Mouse (Mus musculus): Measurements from ENCODE around the gene Akap5.
A peak's percentile ranks its signal among the peaks of the same experiment; 100 is the strongest.

Gene Akap5

GRCm38 (mm10) chr12:76324679-76325431, at the start of gene Akap5:
Gene Akap5 (plus strand): TSS chr12:76324891.
- peak; percentile 57 for DNase-seq (ENCODE audit: low read depth, low spot score)

DNA sequence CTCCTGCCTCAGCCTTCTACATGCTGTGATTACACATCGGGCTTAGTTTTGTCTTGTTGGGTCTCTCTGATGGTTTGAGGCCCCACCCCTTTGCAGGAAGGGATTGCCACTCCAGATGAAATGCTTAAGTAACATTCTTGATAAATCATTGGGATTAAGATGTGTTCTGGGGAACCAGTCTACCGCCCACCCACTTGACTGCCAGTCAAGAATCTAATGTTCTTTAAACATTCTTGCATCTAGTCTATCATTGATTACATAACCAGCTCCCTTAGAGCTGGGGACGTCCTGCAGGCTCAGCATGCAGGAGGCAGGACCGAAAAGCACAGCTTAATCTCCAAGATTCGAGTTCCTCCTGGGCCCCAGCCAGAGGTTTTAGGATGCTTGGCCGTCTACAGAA, 46.5 kb upstream of the Akap5 start:
- DNase-seq (ENCODE audit: low read depth, low spot score), result no peak

- DNase-seq (ENCODE audit: low read depth, low spot score), result no peak
Measured at GRCm38 (mm10) chr12:76280556-76280955, 44.1 kb upstream of the Akap5 start.

GRCm38 (mm10) chr12:76281111-76281660, 43.5 kb upstream of the Akap5 start:
- no peak for DNase-seq (ENCODE audit: low read depth, low spot score)

GRCm38 (mm10) chr12:76282132-76282531, 42.6 kb upstream of the Akap5 start:
- no peak for DNase-seq (ENCODE audit: low read depth, low spot score)

DNA sequence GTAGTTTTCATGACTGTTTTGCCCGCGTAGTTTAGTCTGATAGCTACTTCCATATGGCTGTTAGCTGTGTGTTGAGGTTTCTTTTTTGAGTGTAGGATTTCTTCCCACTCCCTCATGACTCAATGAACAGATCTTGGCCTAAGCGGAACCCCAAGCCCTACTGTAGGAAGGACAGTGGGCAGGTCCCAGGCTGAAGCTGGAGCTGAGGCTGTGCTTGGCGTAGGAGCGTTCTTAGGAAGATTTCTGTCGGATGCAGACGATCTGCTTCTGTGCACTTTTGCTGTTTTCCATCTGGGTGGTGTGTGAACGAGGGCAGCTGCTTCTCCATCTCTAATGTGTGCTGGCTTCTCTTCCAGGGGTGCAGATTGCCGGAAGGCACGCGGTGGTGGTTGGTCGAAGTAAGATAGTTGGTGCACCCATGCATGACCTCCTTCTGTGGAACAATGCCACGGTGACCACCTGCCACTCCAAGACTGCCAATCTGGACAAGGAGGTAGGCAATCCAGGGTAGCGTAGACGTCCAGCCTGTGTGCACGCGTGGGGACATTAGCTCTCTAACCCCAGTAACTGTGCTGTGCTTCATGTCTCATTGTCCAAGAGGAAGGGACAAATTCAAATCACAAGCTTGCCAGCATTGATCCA, 42.0 kb upstream of the Akap5 start:
- no peak for DNase-seq (ENCODE audit: low read depth, low spot score)

DNA sequence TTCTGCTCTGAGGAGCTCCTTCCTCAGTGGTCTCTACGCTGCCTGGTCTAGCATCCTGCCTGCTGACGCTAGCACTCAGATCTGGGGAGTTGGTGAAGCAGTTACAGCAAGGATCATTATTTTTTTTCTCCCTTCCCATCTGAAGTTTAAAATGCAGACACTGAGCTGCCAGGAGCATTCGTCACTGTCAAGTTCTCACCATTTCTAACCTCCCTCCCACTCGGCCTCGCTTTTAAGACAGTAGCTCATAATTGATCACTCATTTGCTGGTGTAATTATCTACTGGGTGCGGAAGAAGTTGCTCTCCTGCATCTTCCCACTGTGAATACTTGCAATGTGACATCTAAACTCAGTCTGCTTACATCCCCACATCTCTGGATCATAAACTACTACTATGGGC, 39.3 kb upstream of the Akap5 start:
- DNase-seq (ENCODE audit: low read depth, low spot score), result no peak

GRCm38 (mm10) chr12:76287986-76288385, 36.7 kb upstream of the Akap5 start:
- DNase-seq (ENCODE audit: low read depth, low spot score), result no peak

DNA sequence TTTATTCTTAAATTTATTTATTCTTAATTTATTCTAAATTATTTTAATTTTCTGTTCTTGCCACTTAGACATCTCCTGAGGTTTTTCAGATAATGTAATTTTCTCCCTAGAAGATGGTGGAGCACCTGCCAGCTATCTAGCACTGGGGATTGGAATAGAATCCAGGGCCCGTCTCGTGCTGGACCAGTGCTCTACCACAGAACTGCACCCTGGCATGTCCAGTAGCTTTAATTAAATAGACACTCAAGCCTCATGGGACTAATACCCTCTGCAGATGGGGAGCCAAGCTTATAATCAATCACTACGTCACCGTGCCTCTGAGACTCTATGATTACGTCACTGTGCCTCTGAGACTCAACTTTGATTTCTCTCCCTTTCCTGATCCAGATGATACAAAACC, 36.2 kb upstream of the Akap5 start:
- DNase-seq (ENCODE audit: low read depth, low spot score), result no peak

GRCm38 (mm10) chr12:76289428-76289827, 35.3 kb upstream of the Akap5 start:
- DNase-seq (ENCODE audit: low read depth, low spot score), result no peak

- no peak for DNase-seq (ENCODE audit: low read depth, low spot score)
Measured at GRCm38 (mm10) chr12:76290271-76290670, 34.4 kb upstream of the Akap5 start.

DNA sequence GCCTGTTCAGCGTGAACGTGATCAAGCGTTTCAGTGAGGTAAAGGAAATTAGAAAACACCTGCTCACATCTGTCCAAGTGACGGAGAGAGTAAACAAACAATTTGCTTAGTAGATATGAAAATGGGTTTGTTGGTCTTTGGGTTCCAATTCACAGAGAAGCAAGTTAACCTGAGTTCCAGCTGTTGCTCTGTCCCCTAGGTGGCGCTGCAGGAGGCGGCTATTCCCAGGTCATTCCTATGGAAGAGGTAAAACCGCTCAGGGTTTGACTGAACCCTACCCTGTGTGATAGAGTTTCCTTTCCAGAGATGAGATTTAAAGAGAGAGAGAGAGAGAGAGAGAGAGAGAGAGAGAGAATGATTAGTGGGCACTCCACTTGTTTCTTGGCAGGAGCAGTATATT, 31.5 kb upstream of the Akap5 start:
- DNase-seq (ENCODE audit: low read depth, low spot score), result peak; percentile 34

DNA sequence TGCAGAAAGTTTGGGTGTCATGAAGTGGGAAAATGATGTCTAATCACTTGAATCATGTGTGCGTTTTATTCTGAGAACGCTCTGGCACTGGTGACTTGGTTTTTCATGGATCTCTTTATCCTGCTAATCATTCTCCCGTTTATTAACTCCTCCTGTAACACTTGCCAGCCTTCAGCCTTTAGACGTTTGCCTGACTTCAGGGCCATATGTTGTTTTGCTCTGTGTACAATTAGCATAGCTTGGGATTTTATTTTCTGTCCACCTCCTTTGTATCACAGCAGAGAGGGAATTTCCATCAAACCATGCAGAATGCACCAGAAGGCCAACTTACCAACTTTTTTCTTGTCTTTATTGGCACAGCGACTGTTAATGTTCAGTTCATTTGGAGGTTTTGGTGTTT, 26.9 kb upstream of the Akap5 start:
- no peak for DNase-seq (ENCODE audit: low read depth, low spot score)

DNA sequence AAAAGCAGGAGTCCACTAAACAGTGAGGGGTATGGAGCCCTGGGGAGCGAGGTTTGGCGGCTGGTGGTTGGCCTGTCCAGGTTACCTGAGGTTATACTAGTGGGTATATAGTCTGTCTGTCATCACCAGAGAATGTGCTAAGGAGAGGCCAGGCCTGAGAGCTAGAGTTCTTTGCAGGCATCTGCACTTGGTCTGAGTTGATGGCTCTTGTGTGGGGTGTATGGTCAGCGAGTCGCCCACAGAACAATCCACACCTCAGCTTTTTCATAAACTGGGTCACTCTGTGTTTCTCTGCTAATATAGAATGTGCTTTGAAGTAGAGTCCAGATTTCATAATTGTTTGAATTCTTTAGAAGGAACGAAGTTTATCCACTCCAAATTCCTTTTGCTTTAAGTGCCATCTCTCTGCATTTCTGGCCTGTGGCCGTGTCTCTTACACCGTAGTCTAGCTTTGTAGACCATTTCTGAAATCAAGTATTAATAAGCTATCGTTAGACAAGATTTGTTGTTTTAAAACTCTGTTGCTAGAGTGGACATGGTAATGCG, 25.3 kb upstream of the Akap5 start:
- no peak for DNase-seq (ENCODE audit: low read depth, low spot score)

DNA sequence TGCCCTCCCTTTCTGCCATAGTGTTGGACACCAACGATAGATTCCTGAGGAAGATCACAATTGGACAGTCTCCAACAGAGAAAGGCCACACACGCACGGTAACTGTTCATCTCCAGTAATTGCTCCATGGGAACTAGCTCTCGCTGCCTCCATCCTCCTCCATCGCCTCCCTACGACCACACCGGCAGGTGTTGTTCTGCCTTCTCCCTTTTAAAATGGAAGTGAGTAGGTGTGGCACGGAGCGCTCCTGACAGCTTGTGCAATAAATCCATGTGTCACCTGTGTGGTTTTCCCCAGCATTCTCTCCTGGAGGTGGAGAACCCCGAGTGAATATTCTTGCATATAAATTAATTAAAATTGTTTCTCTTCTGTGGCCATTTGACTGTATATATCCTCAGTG, 24.3 kb upstream of the Akap5 start:
- no peak for DNase-seq (ENCODE audit: low read depth, low spot score)

DNA sequence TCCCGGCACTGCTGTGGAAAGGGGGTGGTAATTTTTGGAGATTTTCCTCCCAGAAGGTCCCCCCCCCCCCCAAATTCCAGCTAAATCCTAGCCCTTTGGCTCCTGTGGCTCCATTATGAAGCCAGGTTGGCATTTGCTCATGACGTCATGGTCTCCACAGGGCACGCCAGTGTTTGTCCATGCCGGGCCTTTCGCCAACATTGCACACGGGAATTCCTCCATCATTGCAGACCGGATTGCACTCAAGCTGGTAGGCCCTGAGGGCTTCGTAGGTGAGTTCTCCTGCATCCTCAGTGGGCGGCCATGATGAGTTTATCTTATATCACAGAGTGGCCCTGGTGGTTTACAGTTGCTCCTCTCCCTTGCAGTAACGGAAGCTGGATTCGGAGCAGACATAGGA, 21.2 kb upstream of the Akap5 start:
- DNase-seq (ENCODE audit: low read depth, low spot score), result no peak

DNA sequence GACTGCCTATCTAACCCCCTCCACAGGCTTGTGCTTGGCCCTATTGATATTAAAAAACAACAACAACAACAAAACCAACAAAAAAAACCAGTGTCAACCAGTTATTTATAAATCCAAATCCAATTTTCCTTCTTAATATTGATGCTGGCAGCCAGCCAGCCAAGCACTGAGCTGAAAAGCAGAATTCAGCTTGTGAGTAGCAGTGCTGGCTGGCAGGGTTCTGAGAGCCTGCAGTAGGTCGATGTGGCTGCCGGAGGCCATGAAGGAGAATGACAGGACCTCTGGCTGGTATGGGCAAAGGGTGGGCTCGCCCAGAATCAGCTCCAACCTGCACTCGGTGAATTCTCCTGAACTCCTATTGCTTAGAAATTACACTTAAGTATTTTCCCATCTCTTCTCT, 20.5 kb upstream of the Akap5 start:
- no peak for DNase-seq (ENCODE audit: low read depth, low spot score)

- no peak for DNase-seq (ENCODE audit: low read depth, low spot score)
Measured at GRCm38 (mm10) chr12:76305107-76305506, 19.6 kb upstream of the Akap5 start.

- no peak for DNase-seq (ENCODE audit: low read depth, low spot score)
Measured at GRCm38 (mm10) chr12:76306852-76307561, 17.7 kb upstream of the Akap5 start.

GRCm38 (mm10) chr12:76307964-76308363, 16.7 kb upstream of the Akap5 start:
- DNase-seq (ENCODE audit: low read depth, low spot score), result no peak

- DNase-seq (ENCODE audit: low read depth, low spot score), result no peak
Measured at GRCm38 (mm10) chr12:76308436-76308835, 16.3 kb upstream of the Akap5 start.

DNA sequence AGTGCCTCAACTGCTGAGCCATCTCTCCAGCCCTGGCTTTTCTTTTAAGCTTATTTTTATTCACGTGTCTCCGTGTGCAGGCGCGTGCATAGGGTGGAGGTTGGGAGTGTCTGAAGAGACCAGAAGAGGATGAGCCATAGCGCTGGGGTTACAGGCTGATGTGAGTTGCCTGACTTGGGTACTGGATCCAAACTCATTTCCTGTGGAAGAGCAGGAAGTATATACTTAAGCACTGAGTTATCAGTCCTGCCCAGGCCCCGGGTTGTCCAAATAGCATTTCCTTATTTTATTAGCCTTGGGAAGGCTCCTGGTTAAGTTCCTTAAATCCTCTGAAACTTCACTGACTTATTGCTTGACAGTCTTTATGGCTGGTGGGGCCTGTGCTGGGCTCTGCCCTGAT, 14.7 kb upstream of the Akap5 start:
- no peak for DNase-seq (ENCODE audit: low read depth, low spot score)
